ENCODE assay signal across 8 mouse cellular contexts in the genomic region with DNA sequence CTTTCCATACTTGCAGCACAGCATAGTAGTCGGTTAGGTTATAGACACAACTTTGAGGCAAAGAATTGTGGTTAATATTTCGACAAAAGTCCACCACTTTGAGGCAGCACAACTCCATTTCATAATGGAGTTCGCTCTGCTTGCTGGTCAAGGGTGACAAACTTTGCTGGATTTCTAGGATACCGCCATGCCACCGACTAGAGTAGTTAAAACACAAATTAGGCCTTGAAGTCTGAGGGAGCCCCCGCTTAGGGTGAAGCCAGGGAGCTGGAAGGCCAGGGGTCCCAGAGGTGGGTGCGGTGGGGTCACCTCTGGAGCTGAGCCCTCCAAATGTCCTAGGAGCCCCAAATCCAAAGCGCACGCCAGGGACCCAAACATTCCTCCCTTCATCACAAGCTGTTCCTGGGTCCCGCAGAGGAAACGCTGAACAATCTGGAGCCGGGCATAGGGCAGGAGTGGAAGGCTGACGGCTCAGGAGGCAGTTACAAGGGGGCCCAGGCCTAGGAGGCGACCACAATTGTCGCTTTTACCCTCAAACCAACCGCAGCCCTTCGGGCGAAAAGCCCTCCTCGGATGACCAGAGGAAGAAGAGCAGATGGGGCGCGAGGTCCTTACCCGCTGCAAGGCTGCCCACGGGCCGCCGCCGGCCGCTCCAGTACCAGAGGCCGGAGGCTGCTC. TPM values are rescaled to one million over a fixed set of nuclear protein-coding genes. Genes with fewer than 3 reads are reported as not detected.
DNase-seq lines count a peak whose midpoint lies in the region; ATAC-seq and TF ChIP-seq lines count a peak whose summit lies in the region.

No protein-coding gene starts in this region.

- 2% methylated on average over 28 of the region's 28 CpGs for WGBS in intestine, embryonic 14.5 days

- no peak for TF ChIP-seq CTCF in embryonic fibroblast, embryonic 13.5 days (IDR thresholded peaks at IDR 0.05; ENCODE audit: borderline replicate concordance, insufficient read depth, low read length)

- H3K9me3 ChIP-seq in intestine, embryonic 14.5 days (ENCODE audit: control insufficient read depth, low read length): no peaks in the 10 kb centered on the region

- peak; percentile 50; the same call in 1 of the 2 replicates for ATAC-seq in intestine, embryonic 14.5 days (replicated peaks; ENCODE audit: low FRiP score, low TSS enrichment, low read depth)

- peak; percentile 5 for DNase-seq in layer of hippocampus, adult 11-12 months (ENCODE audit: low spot score)
- DNase-seq in layer of hippocampus, adult 8-10 months (ENCODE audit: low spot score in 2 of 2): no peak
- peak; percentile 18 for DNase-seq in MN1 (ENCODE audit: low spot score)
- no peak for DNase-seq in intestine, embryonic 14.5 days (ENCODE audit: low spot score)
- DNase-seq in lung, postnatal 14 days: peak; percentile 24
- no peak for DNase-seq in Muller cell, postnatal 12 days (ENCODE audit: inconsistent ontology term)
- no peak for DNase-seq in cerebellum, postnatal 36 days

- peak overlapping the region; percentile 63 for H3K9ac ChIP-seq in intestine, embryonic 14.5 days (ENCODE audit: low read length)

- 0 out of 2 replicates have a peak overlapping the region, but pooled peaks have one; percentile 4 for H3K27ac ChIP-seq in embryonic fibroblast, embryonic 13.5 days (ENCODE audit: insufficient read depth, low read length)
- peak overlapping the region; percentile 66 for H3K27ac ChIP-seq in intestine, embryonic 14.5 days (ENCODE audit: low read depth)

- no peaks in the 10 kb centered on the region; the same call in 1 of the 2 replicates for H3K4me1 ChIP-seq in embryonic fibroblast, embryonic 13.5 days (ENCODE audit: control insufficient read depth, insufficient read depth, low read length)
- peaks cover 13% of the 10 kb centered on the region for H3K4me1 ChIP-seq in intestine, embryonic 14.5 days (replicated peaks; ENCODE audit: control insufficient read depth, insufficient read depth, low read length)

- no peaks in the 10 kb centered on the region for H3K27me3 ChIP-seq in intestine, embryonic 14.5 days (replicated peaks; ENCODE audit: control insufficient read depth, insufficient read depth, low read length)

- TF ChIP-seq POLR2A in embryonic fibroblast, embryonic 13.5 days (IDR thresholded peaks at IDR 0.05; ENCODE audit: low read depth, low read length): no peak

- H3K36me3 ChIP-seq in intestine, embryonic 14.5 days (ENCODE audit: control insufficient read depth, insufficient read depth, low read length): no peaks in the 10 kb centered on the region

- peak overlapping the region; percentile 95 for H3K4me3 ChIP-seq in embryonic fibroblast, embryonic 13.5 days (ENCODE audit: insufficient read depth, low read length)
- peak overlapping the region; percentile 58 for H3K4me3 ChIP-seq in intestine, embryonic 14.5 days (ENCODE audit: low read depth, low read length)

- peak overlapping the region; percentile 69 for H3K4me2 ChIP-seq in intestine, embryonic 14.5 days (ENCODE audit: low read length)

RNA-seq across cellular contexts. Expression of a gene that starts 0.5 kb away (rescaled TPM):
- total RNA-seq in layer of hippocampus, adult 8-10 months (2022): 10 to 100 TPM; 45.1 to 54.3 (median 49.6) TPM
- polyA plus RNA-seq in embryonic fibroblast, embryonic 13.5 days (2011; ENCODE audit: insufficient read length, low read depth, missing spikeins): 54.6 and 61.7 TPM in 2 replicates
- polyA plus RNA-seq in intestine, embryonic 14.5 days (2014; fragmentation: Nextera tagmentation; extraction: Ambion mirVana): 69.2 and 76.0 TPM in 2 replicates

Comparison
In these comparisons a context has a peak if more than half of its experiments do, and no peak if none do; other contexts are left out.
1. DNase-seq: peak in layer of hippocampus, adult 11-12 months (single experiment), MN1 (single experiment) and lung, postnatal 14 days (single experiment); none in layer of hippocampus, adult 8-10 months (0 of 2), intestine, embryonic 14.5 days (single experiment), Muller cell, postnatal 12 days (single experiment) and cerebellum, postnatal 36 days (0 of 2).